Mouse (Mus musculus) heart, adult 8-10 months (tissue): ENCODE measurements at regions not wholly inside any gene's neighbourhood (a gene's known extent, or its start where the extent isn't known, plus 50 kb on each side); places are given as distances from the start of the nearest gene placed in this dataset.

Experiments used
- DNase-seq: peaks from one replicate; pipeline ENCODE4 v3.0.0; 2022; ENCODE audit warnings: low spot score

GRCm38 (mm10) chr10:66909905-66910681 is 185.8 kb upstream of the Jmjd1c start:
- no peak for DNase-seq

- peak; percentile 85 for DNase-seq
Measured at GRCm38 (mm10) chr10:66911261-66911911, 184.5 kb upstream of the Jmjd1c start.

DNA sequence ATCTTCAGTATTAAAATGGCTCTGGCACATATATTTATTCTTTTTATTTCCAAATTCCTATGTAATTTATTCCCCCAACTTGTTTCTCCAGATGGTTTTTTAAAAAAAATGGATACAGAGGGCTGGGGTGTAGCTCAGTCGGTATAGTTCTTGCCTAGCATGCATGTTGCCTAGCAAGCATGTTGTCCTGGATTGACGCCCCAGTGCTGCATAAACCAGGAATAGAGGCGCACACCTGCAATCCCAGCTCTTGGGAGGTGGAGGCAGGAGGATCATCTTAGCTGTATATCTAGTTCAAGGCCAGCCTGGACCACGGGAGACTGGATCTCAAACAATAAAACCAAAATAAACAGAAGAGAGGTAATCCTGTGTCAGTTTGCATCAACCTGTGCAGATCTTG is 183.5 kb upstream of the Jmjd1c start:
- DNase-seq = no peak

GRCm38 (mm10) chr10:66913187-66913586 is 182.7 kb upstream of the Jmjd1c start:
- DNase-seq = no peak

DNA sequence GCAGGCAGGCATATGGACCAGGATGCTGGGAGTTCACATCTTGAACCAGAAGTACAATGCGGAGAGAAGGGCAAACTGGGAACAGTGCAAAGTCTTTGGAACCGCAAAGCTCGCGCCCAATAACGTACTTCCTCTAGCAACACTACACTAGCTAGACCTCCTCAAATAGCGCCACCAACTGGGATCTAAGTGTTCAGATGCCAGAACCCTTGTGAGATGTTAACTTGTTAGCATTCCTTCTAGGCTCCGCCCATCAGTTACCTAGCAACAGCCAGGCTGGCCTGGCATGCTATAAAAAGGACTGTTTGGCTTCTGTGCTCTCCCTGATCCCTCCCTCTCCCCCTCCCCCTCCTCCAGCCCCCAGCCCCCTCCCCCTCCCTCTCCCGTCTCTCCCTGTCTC is 182.3 kb upstream of the Jmjd1c start:
- no peak for DNase-seq

DNA sequence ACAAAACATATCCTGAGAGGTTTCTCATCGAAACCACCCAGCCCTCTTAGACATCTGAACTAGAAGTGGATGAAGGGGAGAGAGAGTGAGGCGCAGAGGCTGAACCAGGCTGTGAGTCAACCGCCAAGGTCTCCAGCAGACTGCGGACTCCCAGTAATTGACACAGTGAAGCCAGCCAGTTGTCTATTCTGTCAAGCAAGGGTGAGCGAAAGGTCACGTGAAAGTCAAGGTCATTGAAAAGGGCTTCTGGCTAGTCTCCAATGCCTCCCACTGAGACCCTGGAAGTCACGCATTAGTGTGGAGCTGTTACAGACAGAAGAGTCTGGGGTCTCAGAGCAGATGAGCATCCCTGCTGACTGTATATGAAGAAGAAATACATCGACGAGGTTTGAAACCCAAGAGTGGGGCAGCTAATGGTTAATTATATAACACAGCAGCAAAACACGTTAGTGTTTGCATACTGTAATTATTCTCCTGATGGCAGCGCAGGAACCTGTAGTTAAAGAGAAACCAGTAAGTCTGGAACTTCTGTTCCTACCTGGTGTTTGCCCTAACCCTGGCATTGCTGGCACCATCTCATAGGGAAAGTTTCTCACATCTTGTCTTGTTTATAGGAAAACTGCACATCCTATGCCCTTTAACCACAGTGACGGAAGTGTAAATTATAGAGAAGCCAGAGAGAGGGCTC is 181.5 kb upstream of the Jmjd1c start:
- DNase-seq = no peak

DNA sequence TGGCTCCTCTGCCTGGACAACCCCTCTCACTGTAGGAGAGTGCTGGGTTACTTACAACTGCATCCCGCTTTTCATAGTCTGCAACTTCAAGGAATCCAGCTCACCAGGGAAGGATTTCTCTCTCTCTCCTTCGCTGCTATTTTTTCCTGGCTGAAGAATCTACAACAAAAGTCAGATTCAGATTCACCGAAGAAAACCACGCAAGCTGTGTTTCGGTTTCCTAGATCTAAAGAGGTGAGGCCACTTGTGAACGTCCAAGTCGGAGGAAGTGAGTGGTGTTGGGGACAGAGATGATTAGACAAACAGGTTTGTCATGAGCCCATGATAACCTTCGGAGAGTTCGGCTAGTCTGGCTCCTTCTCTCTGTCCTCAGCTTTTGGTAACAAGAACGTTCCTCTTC is 180.1 kb upstream of the Jmjd1c start:
- DNase-seq = no peak

DNA sequence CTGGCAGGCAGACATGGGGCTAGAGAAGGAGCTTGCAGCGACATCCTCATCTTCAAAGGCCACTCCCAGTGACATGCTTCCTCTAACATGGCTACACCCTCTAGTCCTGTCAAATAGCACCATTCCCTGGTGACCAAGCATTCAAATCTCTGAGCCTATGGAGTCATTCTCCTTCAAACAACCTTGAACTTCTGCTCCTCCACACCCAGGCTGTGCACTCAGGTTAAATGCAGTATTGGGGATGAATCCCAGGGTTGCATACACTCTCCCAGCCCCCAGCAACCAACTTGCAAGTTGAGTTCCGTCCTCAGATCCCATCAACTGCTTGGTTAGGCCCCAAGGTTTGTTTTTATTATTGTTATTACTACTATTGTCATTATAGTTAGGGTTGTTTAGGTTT is 178.2 kb upstream of the Jmjd1c start:
- no peak for DNase-seq

DNA sequence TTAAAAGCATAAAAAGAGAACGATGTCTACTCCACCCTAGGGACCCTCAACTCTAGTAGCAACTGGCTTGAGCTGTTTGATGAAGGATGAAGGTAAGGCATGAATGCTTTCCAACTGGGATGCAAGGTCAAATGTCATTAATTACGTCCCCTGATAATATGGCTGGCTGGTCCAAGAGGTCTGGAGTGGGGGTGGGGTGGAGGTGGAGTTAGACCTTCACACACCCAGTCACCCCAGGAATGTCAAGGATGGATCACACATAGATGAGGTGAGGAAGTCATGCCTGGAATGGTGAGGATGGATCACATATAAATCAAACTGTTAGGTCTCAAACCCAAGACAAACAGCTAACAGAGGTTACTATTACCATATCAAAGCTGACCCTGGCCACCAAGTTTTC is 177.2 kb upstream of the Jmjd1c start:
- DNase-seq = no peak

DNA sequence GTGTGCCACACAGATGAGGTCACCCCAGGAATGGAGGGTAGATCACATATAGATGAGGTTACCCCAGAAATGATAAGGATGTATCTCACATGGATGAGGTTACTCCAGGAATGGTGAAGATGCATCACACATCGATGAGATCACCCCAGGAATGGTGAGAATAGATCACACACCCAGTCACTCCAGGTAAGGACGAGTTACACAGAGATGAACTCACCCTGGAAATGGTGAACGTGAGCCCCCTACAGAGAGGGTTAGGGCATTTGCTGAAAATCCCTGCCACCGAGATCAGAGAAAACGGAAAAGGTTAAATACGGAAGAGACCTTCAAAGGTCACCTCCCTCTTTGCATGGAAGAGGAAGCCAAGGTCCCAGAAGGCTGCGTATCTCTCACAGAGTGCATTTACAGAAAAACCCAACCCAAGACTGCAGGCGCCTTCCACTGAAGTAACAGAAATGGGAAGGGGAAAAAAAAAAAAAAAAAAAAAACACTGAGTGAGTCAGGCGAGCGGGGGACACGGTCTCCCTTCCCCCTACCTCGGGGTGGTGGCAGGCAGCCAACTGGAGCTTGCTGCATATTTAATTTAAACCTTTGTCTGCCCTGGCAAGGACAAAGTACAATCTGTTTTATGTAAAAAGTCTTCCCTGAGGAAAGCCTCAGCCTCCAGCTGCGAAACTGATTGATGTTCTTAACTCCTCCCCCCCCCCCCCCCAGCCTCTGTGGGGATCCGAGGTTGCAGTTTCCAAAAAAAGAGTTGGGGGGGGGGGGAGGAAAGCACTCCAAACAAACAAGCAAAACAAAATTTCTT is 175.8 kb upstream of the Jmjd1c start:
- DNase-seq = peak; percentile 83

DNA sequence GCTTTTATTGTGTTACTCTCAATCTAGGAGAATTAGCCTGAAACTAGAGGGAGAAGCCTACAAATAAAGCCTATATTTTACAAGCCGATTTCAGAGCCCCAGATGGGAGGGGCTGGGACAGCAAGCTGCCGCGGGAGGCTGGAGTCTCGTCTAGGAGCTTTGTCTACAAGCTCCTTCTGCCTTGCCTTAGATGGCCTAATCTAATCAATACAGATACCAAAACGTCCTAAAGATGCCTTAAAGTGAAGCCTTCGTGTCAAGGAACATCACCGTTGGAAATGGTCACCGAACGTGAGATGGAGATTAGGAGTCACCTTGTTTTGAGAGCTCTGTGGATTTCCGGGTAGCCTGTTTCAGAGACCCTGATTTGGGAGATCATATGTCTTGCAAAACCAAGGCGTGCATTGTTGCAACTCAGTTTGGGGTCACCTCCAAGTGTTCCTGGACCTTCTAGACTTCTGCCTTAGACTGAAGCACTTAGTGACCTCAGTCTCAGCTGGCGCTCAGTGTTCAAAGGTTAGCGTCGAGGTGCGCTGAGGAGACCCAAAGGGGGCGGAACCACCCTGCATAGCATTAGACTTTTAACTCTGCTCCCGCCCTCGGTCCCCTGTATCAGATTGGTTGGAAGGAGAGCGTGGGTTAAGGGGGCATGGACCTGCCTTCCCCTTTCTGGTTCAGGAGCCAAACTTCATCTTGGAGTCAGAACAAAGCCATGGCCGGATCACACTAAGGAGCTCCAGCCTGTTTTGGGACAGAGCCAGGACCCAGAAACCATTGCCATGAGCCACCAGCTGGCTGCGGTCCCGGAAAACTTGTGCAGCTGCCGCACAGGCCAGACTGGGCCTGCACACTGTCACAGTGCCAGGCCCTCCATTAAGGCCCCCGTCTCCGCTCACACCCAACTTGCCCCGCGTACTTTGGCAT is 174.9 kb upstream of the Jmjd1c start:
- peak; percentile 95 for DNase-seq

GRCm38 (mm10) chr10:66921776-66922175 is 174.1 kb upstream of the Jmjd1c start:
- DNase-seq = no peak

- DNase-seq = no peak
Measured at GRCm38 (mm10) chr10:66922314-66922713, 173.6 kb upstream of the Jmjd1c start.

- DNase-seq = no peak
Measured at GRCm38 (mm10) chr10:66923947-66924346, 172.0 kb upstream of the Jmjd1c start.

- no peak for DNase-seq
Measured at GRCm38 (mm10) chr10:66924418-66924817, 171.5 kb upstream of the Jmjd1c start.

DNA sequence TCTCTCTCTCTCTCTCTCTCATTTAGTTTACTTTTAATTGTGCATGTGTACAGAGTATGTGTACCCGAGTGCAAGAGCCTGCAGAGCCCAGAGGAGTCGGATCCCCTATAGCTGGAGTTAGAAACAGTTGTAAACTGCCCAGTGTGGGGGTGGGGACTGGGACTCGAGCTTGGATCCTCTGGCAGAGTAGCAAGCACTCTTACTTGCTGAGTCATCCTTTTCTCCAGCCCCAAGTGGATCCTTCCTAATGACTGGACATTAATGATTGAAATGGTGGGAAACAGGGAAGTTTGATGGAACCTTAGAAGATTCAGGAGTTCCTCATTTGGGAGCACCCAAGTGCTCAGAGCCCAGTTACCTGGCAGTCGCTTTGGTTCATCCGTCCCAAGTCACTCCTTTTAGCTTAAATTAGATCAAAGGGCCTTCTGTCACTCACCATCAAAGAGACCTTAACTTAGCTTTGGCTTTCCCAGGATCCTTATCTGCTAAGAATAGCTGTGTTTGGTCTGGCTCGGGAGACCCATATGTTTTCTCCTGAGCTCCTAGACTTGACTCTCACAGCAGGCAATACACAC is 170.3 kb upstream of the Jmjd1c start:
- DNase-seq = no peak

DNA sequence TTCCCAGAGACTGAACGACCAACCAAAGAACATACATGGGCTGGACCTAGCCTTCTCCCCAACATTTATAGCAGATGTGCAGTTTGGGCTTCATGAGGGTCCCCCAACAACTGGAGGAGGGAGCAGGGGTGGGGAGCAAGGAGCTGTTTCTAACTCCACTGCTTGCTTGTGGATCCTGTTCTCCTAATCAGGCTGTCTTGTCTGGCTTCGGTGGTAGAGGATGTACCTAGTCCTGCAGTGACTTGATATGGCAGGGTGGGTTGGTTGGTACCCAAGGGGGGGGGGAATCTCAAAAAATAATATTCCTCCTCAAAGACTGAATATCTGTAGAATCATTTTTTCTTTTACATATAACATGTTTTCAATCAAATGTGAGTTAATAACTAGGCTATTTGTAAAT is 168.3 kb upstream of the Jmjd1c start:
- no peak for DNase-seq

DNA sequence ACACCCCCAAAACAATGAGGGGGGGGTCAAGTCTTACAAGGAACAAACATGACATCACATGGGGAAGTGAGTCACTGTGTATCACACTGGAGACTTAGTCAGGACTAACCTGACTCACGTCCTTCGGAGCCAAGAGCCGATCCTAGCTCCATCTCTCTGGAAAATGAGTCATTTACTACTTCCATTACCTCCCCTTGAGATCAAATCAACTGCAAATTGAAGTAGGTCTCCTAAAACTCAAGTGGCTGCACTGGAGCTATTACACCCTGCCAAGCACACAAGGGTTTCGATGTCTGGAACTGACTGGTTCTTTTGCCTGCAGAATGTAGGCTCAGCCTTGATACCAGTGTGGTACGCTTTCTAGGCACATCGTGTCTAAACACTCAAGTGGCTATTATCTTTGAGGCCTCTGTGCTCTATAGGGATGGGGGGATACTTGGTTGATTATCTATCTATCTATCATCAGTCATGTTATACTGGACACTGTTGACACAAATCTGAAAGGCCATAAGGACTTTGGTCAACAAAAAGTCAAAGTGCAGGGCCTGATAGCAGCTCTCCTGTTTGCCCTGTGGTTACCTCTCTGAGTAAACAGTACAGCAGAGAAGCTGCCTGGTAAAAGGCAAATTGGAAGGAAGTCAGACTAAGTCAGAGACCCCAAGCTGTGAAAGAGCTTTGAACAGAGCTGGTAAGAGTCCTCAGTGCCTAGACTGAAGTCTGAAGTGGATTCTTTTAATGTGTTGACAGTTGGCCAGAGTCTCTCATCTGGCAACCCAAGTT is 167.5 kb upstream of the Jmjd1c start:
- DNase-seq = peak; percentile 80

GRCm38 (mm10) chr10:66930563-66930962 is 165.4 kb upstream of the Jmjd1c start:
- DNase-seq = no peak

DNA sequence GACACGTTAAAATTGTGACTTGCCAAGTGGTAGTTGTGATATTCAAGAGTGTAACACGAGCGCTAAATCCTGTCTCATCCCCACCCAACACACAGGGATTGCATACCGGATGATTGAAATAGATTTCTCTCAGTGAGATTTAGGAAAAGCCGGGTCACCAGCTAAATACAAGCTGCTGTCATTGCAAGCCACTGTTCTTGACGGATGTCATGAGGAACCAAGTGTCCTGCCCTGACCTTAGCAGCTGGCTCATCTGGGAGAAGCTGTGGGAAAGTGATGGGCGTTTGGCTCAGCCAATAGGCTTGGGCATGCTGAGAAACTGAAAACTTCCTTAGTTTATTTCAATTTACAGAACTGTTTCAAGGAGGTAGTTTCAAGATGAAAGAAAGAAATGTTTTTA is 164.4 kb upstream of the Jmjd1c start:
- DNase-seq = peak; percentile 81
